Mouse (Mus musculus) cortical plate, adult 2 months (tissue): ENCODE measurements around the gene Gsdma2. TPM values are rescaled to one million over a fixed set of nuclear protein-coding genes. Genes with fewer than 3 reads are reported as not detected.

Experiments
- H3K27ac ChIP-seq: fragments of 200-500 bp; 2 replicates; pipeline ENCODE4 v1.5.1; 2012; ENCODE audit warnings: low read length, control low read depth, inconsistent platforms; ENCODE audit not compliant: insufficient read depth
- H3K4me1 ChIP-seq: fragments of 200-500 bp; 2 replicates; pipeline ENCODE4 v1.6.1; 2011; ENCODE audit warnings: low read length; ENCODE audit not compliant: control insufficient read depth, insufficient read depth
- H3K4me3 ChIP-seq: fragments of 200-500 bp; 2 replicates; pipeline ENCODE4 v1.5.1; 2011; ENCODE audit warnings: mild to moderate bottlenecking, low read length, control low read depth; ENCODE audit not compliant: insufficient read depth
- CTCF ChIP-seq: fragments of 200-500 bp; IDR thresholded peaks from 2 replicates; pipeline ENCODE4 v1.5.1; 2011; ENCODE audit warnings: mild to moderate bottlenecking, control low read depth, low read length; ENCODE audit not compliant: insufficient read depth; ENCODE audit errors: extremely low read depth
- POLR2A ChIP-seq: fragments of 200-500 bp; IDR thresholded peaks from 2 replicates; pipeline ENCODE4 v1.6.1; 2011; ENCODE audit warnings: mild to moderate bottlenecking, low read length, control low read depth; ENCODE audit not compliant: insufficient read depth; ENCODE audit errors: extremely low read depth
- polyA plus RNA-seq: library from polyadenylated mRNA; depleted of rRNA; stranded (reverse); fragments of >200 nt; gene quantifications from 2 replicates; pipeline ENCODE4 v1.2.3, GENCODE M21; 2012

Gene Gsdma2
- polyA plus RNA-seq, 1 experiment = not detected

- peak; percentile 81 for TF ChIP-seq POLR2A
- no peak; the same call in 1 of the 2 replicates for TF ChIP-seq CTCF
- peak within 1 kb of the TSS; percentile 4; the same call in 1 of the 2 replicates for H3K27ac ChIP-seq
- no peaks in the 10 kb centered on the region for H3K4me1 ChIP-seq
- peak within 1 kb of the TSS; percentile 97 for H3K4me3 ChIP-seq
Measured at GRCm38 (mm10) chr11:98681786-98682745, 35.5 kb downstream of the Gsdma2 start, which contains the start of gene Psmd3. TSS of gene Psmd3 (plus strand) at chr11:98682554.

- TF ChIP-seq CTCF (no peak), POLR2A (no peak)
- no peaks in the 10 kb centered on the region for H3K4me1 ChIP-seq
- peak overlapping the region; percentile 4; the same call in 1 of the 2 replicates for H3K27ac ChIP-seq
- peak overlapping the region; percentile 97 for H3K4me3 ChIP-seq
Measured at GRCm38 (mm10) chr11:98682811-98683210, 36.3 kb downstream of the Gsdma2 start.

- no peak overlapping the region for H3K27ac ChIP-seq
- no peak overlapping the region for H3K4me3 ChIP-seq
- no peaks in the 10 kb centered on the region for H3K4me1 ChIP-seq
- TF ChIP-seq POLR2A = no peak
- TF ChIP-seq CTCF = no peak
Measured at GRCm38 (mm10) chr11:98685642-98686041, 39.1 kb downstream of the Gsdma2 start.

- no peak for TF ChIP-seq CTCF
- no peak for TF ChIP-seq POLR2A
- Histone ChIP-seq H3K27ac (no peak overlapping the region), H3K4me3 (no peak overlapping the region), H3K4me1 (no peaks in the 10 kb centered on the region)
Measured at GRCm38 (mm10) chr11:98686976-98687375, 40.4 kb downstream of the Gsdma2 start.

- TF ChIP-seq POLR2A = no peak
- TF ChIP-seq CTCF = no peak
- no peak overlapping the region for H3K4me3 ChIP-seq
- H3K27ac ChIP-seq = no peak overlapping the region
- H3K4me1 ChIP-seq = no peaks in the 10 kb centered on the region
Measured at GRCm38 (mm10) chr11:98688009-98688408, 41.5 kb downstream of the Gsdma2 start.

GRCm38 (mm10) chr11:98693201-98693600, 46.6 kb downstream of the Gsdma2 start:
- TF ChIP-seq POLR2A = no peak
- TF ChIP-seq CTCF = no peak
- H3K4me1 ChIP-seq = no peaks in the 10 kb centered on the region
- H3K27ac ChIP-seq = no peak overlapping the region
- no peak overlapping the region for H3K4me3 ChIP-seq

- Histone ChIP-seq H3K27ac (no peak overlapping the region), H3K4me3 (no peak overlapping the region), H3K4me1 (no peaks in the 10 kb centered on the region)
- TF ChIP-seq CTCF = no peak
- TF ChIP-seq POLR2A = no peak
Measured at GRCm38 (mm10) chr11:98693746-98694145, 47.2 kb downstream of the Gsdma2 start.

- TF ChIP-seq CTCF = no peak
- no peak for TF ChIP-seq POLR2A
- Histone ChIP-seq H3K4me1 (no peaks in the 10 kb centered on the region), H3K27ac (no peak overlapping the region), H3K4me3 (no peak overlapping the region)
Measured at GRCm38 (mm10) chr11:98694301-98694700, 47.7 kb downstream of the Gsdma2 start.

- TF ChIP-seq POLR2A = no peak
- no peak for TF ChIP-seq CTCF
Measured at GRCm38 (mm10) chr11:98695408-98695807, 48.8 kb downstream of the Gsdma2 start.

GRCm38 (mm10) chr11:98696454-98697216, 50.1 kb downstream of the Gsdma2 start:
- H3K27ac ChIP-seq = no peak overlapping the region
- H3K4me1 ChIP-seq = no peaks in the 10 kb centered on the region
- H3K4me3 ChIP-seq = no peak overlapping the region
- TF ChIP-seq CTCF (no peak), POLR2A (no peak)

More at GRCm38 (mm10) chr11:98695408-98695807, 48.8 kb downstream of the Gsdma2 start:
- Histone ChIP-seq H3K4me3 (no peak overlapping the region), H3K27ac (no peak overlapping the region), H3K4me1 (no peaks in the 10 kb centered on the region)
